Mouse (Mus musculus): ENCODE data around the gene Htr1b.

DNA sequence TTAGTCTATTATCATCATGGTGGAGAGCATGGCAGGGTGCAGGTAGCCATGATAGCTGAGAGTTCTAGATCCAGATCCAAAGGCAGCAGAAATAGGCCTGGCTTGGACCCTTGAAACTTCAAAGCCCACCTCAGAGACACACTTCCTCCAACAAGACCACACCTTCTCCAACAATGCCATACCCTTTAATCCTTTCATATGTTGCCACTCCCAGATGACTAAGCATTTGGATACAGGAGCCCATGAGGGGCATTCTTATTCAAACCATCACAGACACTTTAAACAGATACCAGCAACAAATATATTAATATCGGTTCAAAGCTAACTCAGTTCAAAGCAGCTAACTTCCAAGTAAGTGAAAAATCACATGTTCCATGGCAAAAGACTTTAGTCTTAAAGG lies 3.9 kb upstream of the Htr1b start:
- TF ChIP-seq POLR2A (IDR thresholded peaks at IDR 0.05; ENCODE audit: low read depth, low read length) (no peak), CTCF (IDR thresholded peaks at IDR 0.05; ENCODE audit: borderline replicate concordance, insufficient read depth, low read length) (no peak)

Measured in embryonic fibroblast, embryonic 13.5 days (primary cell).